In the genomic region with DNA sequence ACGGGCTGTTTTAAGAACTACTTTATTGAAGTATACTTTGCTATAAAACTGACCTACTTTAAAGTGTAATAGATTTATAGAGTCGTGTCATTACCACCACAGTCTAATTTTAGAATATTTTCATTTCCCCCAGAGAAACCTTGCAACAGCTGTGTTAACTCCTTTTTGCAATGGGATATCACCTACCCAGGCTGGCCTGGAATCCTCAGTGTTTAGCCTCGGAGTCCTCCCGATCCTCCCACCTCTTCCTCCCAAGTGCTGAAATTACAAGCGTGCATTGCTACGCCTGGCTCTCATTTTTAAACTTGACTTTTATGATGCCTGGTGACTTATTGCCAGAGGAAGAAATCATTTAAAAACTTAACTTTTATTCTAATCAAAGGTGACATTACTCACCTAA, we compare ENCODE assay signal across 20 mouse cellular contexts.
"Had no signal": no experiment of that assay in that cellular context is flagged by ENCODE, and none has a peak within 500 bp of the region (broad histone marks: within the 10 kb centered on the region; RNA-seq: fewer than 3 reads in every experiment).

No protein-coding gene starts in this region.

- H3K4me3 ChIP-seq: intestine, embryonic 15.5 days; limb, embryonic 12.5 days; limb, embryonic 15.5 days; liver, embryonic 12.5 days; liver, embryonic 15.5 days; lung, embryonic 15.5 days; megakaryocyte, embryonic 14.5 days; midbrain, embryonic 10.5 days; midbrain, embryonic 13.5 days had no signal

- H3K36me3 ChIP-seq: intestine, embryonic 15.5 days; limb, embryonic 12.5 days; limb, embryonic 15.5 days; liver, embryonic 12.5 days; liver, embryonic 15.5 days; lung, embryonic 15.5 days; midbrain, embryonic 10.5 days; midbrain, embryonic 13.5 days had no signal

- H3K27me3 ChIP-seq: intestine, embryonic 15.5 days; limb, embryonic 12.5 days; limb, embryonic 15.5 days; liver, embryonic 12.5 days; liver, embryonic 15.5 days; lung, embryonic 15.5 days; megakaryocyte, embryonic 14.5 days; midbrain, embryonic 13.5 days had no signal

- ATAC-seq: intestine, embryonic 15.5 days; liver, embryonic 12.5 days; midbrain, embryonic 13.5 days; midbrain, embryonic 16.5 days had no signal

- H3K9me3 ChIP-seq: intestine, embryonic 15.5 days; limb, embryonic 12.5 days; limb, embryonic 15.5 days; liver, embryonic 12.5 days; liver, embryonic 15.5 days; lung, embryonic 15.5 days; megakaryocyte, embryonic 14.5 days; midbrain, embryonic 10.5 days; midbrain, embryonic 13.5 days had no signal

- H3K9ac ChIP-seq: intestine, embryonic 15.5 days; limb, embryonic 12.5 days; limb, embryonic 15.5 days; liver, embryonic 12.5 days; liver, embryonic 15.5 days; lung, embryonic 15.5 days; midbrain, embryonic 13.5 days had no signal

- H3K4me1 ChIP-seq: intestine, embryonic 15.5 days; liver, embryonic 15.5 days; megakaryocyte, embryonic 14.5 days had no signal

- H3K27ac ChIP-seq: intestine, embryonic 15.5 days; limb, embryonic 12.5 days; limb, embryonic 15.5 days; liver, embryonic 12.5 days; liver, embryonic 15.5 days; lung, embryonic 15.5 days; midbrain, embryonic 10.5 days; midbrain, embryonic 13.5 days; stomach, postnatal 0 days had no signal

- H3K4me2 ChIP-seq: intestine, embryonic 15.5 days; limb, embryonic 12.5 days; limb, embryonic 15.5 days; liver, embryonic 12.5 days; liver, embryonic 15.5 days; lung, embryonic 15.5 days; midbrain, embryonic 13.5 days had no signal

- DNase-seq: kidney, adult 2 months; kidney, postnatal 25 days; left cerebral cortex, postnatal 4 days; lung, adult 18-20 months; lung, postnatal 10 days; lung, postnatal 36 days; thymus, adult 2 months; thymus, postnatal 14 days; thymus, postnatal 4 days had no signal
